Mouse (Mus musculus): Measurements from ENCODE around the gene 4931429L15Rik.

DNA sequence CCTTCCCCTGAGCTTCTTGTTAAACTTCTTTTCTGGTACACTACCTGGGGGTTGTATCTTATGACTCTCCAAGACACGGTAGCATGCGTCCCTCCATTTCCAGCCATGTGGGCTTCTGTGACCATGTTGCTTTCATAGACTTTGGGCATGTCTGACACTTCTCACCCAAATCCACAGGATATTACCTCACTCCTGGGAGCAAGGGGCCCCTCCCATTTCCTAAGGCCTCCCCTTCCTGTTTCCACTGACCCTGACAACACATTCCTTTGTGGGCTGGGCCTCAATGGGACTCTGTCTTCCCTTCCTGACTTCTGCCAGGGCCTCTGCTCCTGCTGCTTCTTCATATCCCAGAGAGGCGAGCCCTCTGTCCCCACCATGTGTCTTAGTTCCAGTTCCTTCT, 62.2 kb downstream of the 4931429L15Rik start:
- TF ChIP-seq CTCF (IDR thresholded peaks at IDR 0.05; ENCODE audit: extremely low read depth, insufficient read depth, low read length) = no peak
- TF ChIP-seq POLR2A (IDR thresholded peaks at IDR 0.05; ENCODE audit: extremely low read depth, insufficient read depth, low read length) = no peak

All from cortical plate, adult 2 months (tissue).